Mouse (Mus musculus) embryonic fibroblast, embryonic 13.5 days (primary cell): ENCODE data around the gene Gm15093. TPM values are rescaled to one million over a fixed set of nuclear protein-coding genes. Genes with fewer than 3 reads are reported as not detected.
"Not testable (repeated sequence)": the region's sequence is repeated elsewhere in the genome, so short reads cannot be mapped to it uniquely, and the experiment has no call there.

Experiments
- H3K27ac ChIP-seq: 2 replicates; pipeline ENCODE4 v1.5.1; 2012; ENCODE audit warnings: low read length, control low read depth, inconsistent platforms; ENCODE audit not compliant: insufficient read depth
- H3K4me1 ChIP-seq: 2 replicates; pipeline ENCODE4 v1.6.1; 2011; ENCODE audit warnings: low read length; ENCODE audit not compliant: control insufficient read depth, insufficient read depth
- H3K4me3 ChIP-seq: 2 replicates; pipeline ENCODE4 v1.5.1; 2011; ENCODE audit warnings: mild to moderate bottlenecking, control low read depth, low read length; ENCODE audit not compliant: insufficient read depth
- polyA plus RNA-seq: library from polyadenylated mRNA; stranded (reverse); fragments of >200 nt; gene quantifications from 2 replicates; pipeline ENCODE4 v1.2.4, GENCODE M21; 2011; ENCODE audit warnings: low read depth; ENCODE audit not compliant: missing spikeins, insufficient read length

Gm15093 gene
- not detected in 2 replicates for polyA plus RNA-seq

DNA sequence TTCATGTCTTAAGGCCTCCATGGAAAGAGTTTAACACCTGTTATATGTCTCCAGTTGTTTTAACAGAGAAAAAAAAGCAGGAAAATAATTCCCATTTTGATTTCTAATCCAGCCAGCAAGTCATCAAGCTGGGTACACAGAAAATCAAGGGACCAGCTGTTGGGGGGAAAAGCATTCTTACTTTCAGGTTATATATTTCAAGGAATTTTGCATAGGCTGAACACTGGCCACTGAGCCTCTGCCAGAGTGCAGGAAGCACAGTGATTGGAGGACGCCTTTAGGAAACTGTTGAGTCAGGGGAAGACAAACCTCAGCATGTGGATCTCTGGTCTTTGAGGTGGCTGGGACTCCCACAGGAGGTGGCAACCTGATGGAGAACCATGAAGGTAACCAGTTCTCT lies at the start of gene Gm15093:
TSS of gene Gm15093 (plus strand) at position 301 of the 400 bp plus-strand sequence.
- not testable (repeated sequence) for H3K4me3 ChIP-seq, H3K27ac ChIP-seq, H3K4me1 ChIP-seq

Other genes starting within 250 kb of the Gm15093 start
- not detected in 2 replicates for gene Ott, start 198.1 kb upstream of the Gm15093 start, polyA plus RNA-seq
- not detected in 2 replicates for gene Gm15085, start 175.2 kb downstream of the Gm15093 start, polyA plus RNA-seq